Mouse (Mus musculus) adrenal gland, postnatal 4 days (tissue): ENCODE data around the gene Tnks2. TPM values are rescaled to one million over a fixed set of nuclear protein-coding genes. Genes with fewer than 3 reads are reported as not detected.

Experiments
- DNase-seq, 2 experiments: peaks; one replicate each; pipeline ENCODE4 v3.0.0; 2021 to 2022; ENCODE audit warnings: low spot score in 2 of 2, mixed read lengths in 2 of 2
- total RNA-seq, 2 experiments: library from RNA; stranded (reverse); gene quantifications; 2 replicates each; pipeline ENCODE4 v1.2.3; 2021

Gene Tnks2
- total RNA-seq, 2 experiments from 2014 or later = 146 to 155 TPM

- no peak for DNase-seq
Observed at GRCm38 (mm10) chr19:36927800-36928361, 93.8 kb downstream of the Tnks2 start.

- DNase-seq = no peak
Observed at GRCm38 (mm10) chr19:36929816-36930215, 95.8 kb downstream of the Tnks2 start.

- no peak for DNase-seq
Observed at GRCm38 (mm10) chr19:36932097-36932496, 98.1 kb downstream of the Tnks2 start.

- no peak for DNase-seq
Observed at GRCm38 (mm10) chr19:36932613-36933012, 98.6 kb downstream of the Tnks2 start.

GRCm38 (mm10) chr19:36936285-36936684 is 102.3 kb downstream of the Tnks2 start:
- no peak for DNase-seq

GRCm38 (mm10) chr19:36938008-36938407 is 104.0 kb downstream of the Tnks2 start:
- no peak for DNase-seq

- no peak for DNase-seq
Observed at GRCm38 (mm10) chr19:36940064-36940463, 106.0 kb downstream of the Tnks2 start.

Other genes with a start within 250 kb of the Tnks2 start
- gene Ppp1r3c, start 97.6 kb upstream of the Tnks2 start, total RNA-seq = 10 to 100 TPM; 11.8 to 14.6 TPM
- gene Fgfbp3, start 85.4 kb downstream of the Tnks2 start, total RNA-seq = 1 to 10 TPM; 5.5 to 7.2 TPM
- 10 to 100 TPM; 18.4 to 20.1 TPM for gene Btaf1, start 91.8 kb downstream of the Tnks2 start, total RNA-seq